Mouse (Mus musculus) G1E (cell line): ENCODE results near the gene Trpc7.

Source experiments
- CTCF ChIP-seq: IDR thresholded peaks from 2 replicates; pipeline ENCODE4 v1.5.1; 2012; ENCODE audit warnings: low read depth, low read length, inconsistent platforms, mixed read lengths
- GATA1 ChIP-seq: IDR thresholded peaks from 2 replicates; pipeline ENCODE4 v1.6.1; 2012; ENCODE audit warnings: borderline replicate concordance, low read length, inconsistent platforms, mixed read lengths
- POLR2AphosphoS5 ChIP-seq: IDR thresholded peaks from 2 replicates; pipeline ENCODE4 v1.6.1; 2012; ENCODE audit warnings: low read depth, low read length, inconsistent platforms; ENCODE audit not compliant: insufficient replicate concordance
- TAL1 ChIP-seq: conservative IDR thresholded peaks from 2 replicates; pipeline ENCODE4 v1.6.1; 2012; ENCODE audit warnings: low read depth, low read length, inconsistent platforms, mixed read lengths

- no peak for TF ChIP-seq CTCF
- no peak for TF ChIP-seq GATA1
- TF ChIP-seq TAL1 = no peak
- no peak for TF ChIP-seq POLR2AphosphoS5
These were observed 139.9 kb downstream of the Trpc7 start for GRCm38 (mm10) chr13:56755871-56756270.
